Mouse (Mus musculus) heart, embryonic 11.5 days (tissue): Measurements from ENCODE around the gene Hmox1. TPM values are rescaled to one million over a fixed set of nuclear protein-coding genes. Genes with fewer than 3 reads are reported as not detected.

Experiments
- ATAC-seq: fragments of 200-750 bp; cut with Nextera tagmentation; replicated peaks from 2 replicates; pipeline ENCODE4 v1.8.0; 2017; ENCODE audit warnings: moderate library complexity; ENCODE audit not compliant: insufficient number of reproducible peaks, low FRiP score, low TSS enrichment
- H3K27ac ChIP-seq: fragments of 300-500 bp; sonication (generic); 2 replicates; pipeline ENCODE4 v1.5.1; 2014; ENCODE audit warnings: mild to moderate bottlenecking, low read depth, low read length
- H3K27me3 ChIP-seq: fragments of 300-500 bp; sonication (generic); 2 replicates; pipeline ENCODE4 v1.6.1; 2014; ENCODE audit warnings: mild to moderate bottlenecking, low read length, mixed read lengths; ENCODE audit not compliant: control insufficient read depth, insufficient read depth
- H3K36me3 ChIP-seq: fragments of 300-500 bp; sonication (generic); 2 replicates; pipeline ENCODE4 v1.6.1; 2014; ENCODE audit warnings: mild to moderate bottlenecking, low read length, moderate library complexity, mixed read lengths; ENCODE audit not compliant: control insufficient read depth, insufficient read depth
- H3K4me1 ChIP-seq: fragments of 300-500 bp; sonication (generic); 2 replicates; pipeline ENCODE4 v1.6.1; 2014; ENCODE audit warnings: low read length; ENCODE audit not compliant: control insufficient read depth, insufficient read depth
- H3K4me2 ChIP-seq: fragments of 300-500 bp; sonication (generic); 2 replicates; pipeline ENCODE4 v1.6.1; 2014; ENCODE audit warnings: mild to moderate bottlenecking, moderate library complexity
- H3K4me3 ChIP-seq: fragments of 300-500 bp; sonication (generic); 2 replicates; pipeline ENCODE4 v1.5.1; 2014; ENCODE audit warnings: low read depth, low read length
- H3K9ac ChIP-seq: fragments of 300-500 bp; sonication (generic); 2 replicates; pipeline ENCODE4 v1.6.1; 2014; ENCODE audit warnings: mild to moderate bottlenecking, low read depth, low read length, moderate library complexity
- H3K9me3 ChIP-seq: fragments of 300-500 bp; sonication (generic); replicated peaks from 2 replicates; pipeline ENCODE4 v1.6.1; 2016; ENCODE audit warnings: low read length; ENCODE audit not compliant: control insufficient read depth
- WGBS: fragments of 180-500 bp; shearing (Covaris S2); extraction: QIAGEN DNeasy Blood & Tissue Kit; methylation state at CpG from one replicate; pipeline ENCODE4 v1.1.7; 2014; ENCODE audit not compliant: insufficient replicate concordance; 5-methylcytosine and 5-hydroxymethylcytosine counted together
- polyA plus RNA-seq: library from polyadenylated mRNA; unstranded; fragments of >200 nt; fragmentation: Nextera tagmentation; extraction: Ambion mirVana; gene quantifications from 2 replicates; pipeline ENCODE4 v1.2.1, GENCODE M21; 2014

The Hmox1 gene
- polyA plus RNA-seq, 1 experiment from 2014 or later, result 9.5 TPM

GRCm38 (mm10) chr8:75082181-75082805, 11.1 kb upstream of the Hmox1 start:
- Histone ChIP-seq H3K27me3 (no peaks in the 10 kb centered on the region), H3K9me3 (no peaks in the 10 kb centered on the region), H3K4me1 (no peaks in the 10 kb centered on the region), H3K9ac (no peak overlapping the region), H3K4me3 (no peak overlapping the region), H3K27ac (no peak overlapping the region), H3K4me2 (no peak overlapping the region), H3K36me3 (no peaks in the 10 kb centered on the region)
- ATAC-seq, result no peak
- 70% methylated on average over 6 of the region's 6 CpGs for WGBS

DNA sequence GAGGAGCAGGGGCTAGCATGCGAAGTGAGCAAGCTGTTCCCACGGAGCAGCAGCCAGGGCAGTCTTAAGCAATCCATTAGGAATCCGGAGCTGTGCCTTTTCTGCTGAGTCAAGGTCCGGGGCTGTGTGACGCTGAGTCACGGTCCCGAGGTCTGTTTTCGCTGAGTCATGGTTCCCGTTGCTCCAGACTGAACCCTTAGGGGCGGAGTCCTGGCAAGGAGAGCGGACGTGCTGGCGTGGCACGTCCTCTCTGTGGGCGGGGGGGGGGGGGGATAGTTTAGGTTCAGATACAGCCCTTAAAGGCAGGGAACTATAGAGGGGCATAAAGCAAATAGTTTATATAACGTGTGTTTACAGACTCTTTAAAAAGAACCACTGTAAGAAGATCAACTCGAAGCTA, 9.6 kb upstream of the Hmox1 start:
- H3K4me3 ChIP-seq, result peak overlapping the region; percentile 35
- no peaks in the 10 kb centered on the region for H3K36me3 ChIP-seq
- no peak overlapping the region for H3K27ac ChIP-seq
- WGBS, result 4% methylated on average over 16 of the region's 17 CpGs
- H3K9ac ChIP-seq, result peak overlapping the region; percentile 48; the same call in 1 of the 2 replicates
- no peaks in the 10 kb centered on the region; the same call in 1 of the 2 replicates for H3K9me3 ChIP-seq
- peak overlapping the region; percentile 64 for H3K4me2 ChIP-seq
- peak; percentile 94 for ATAC-seq
- no peaks in the 10 kb centered on the region for H3K27me3 ChIP-seq
- H3K4me1 ChIP-seq, result peaks cover under 1% of the 10 kb centered on the region; the same call in 1 of the 2 replicates

GRCm38 (mm10) chr8:75084382-75085064, 8.9 kb upstream of the Hmox1 start:
- H3K4me1 ChIP-seq, result peaks cover 6% of the 10 kb centered on the region
- WGBS, result 61% methylated on average over 3 of the region's 3 CpGs
- ATAC-seq, result no peak
- H3K4me2 ChIP-seq, result peak overlapping the region; percentile 64; the same call in 1 of the 2 replicates
- H3K9me3 ChIP-seq, result no peaks in the 10 kb centered on the region; the same call in 1 of the 2 replicates
- no peaks in the 10 kb centered on the region for H3K27me3 ChIP-seq
- 0 out of 2 replicates have a peak overlapping the region, but pooled peaks have one; percentile 11 for H3K27ac ChIP-seq
- H3K9ac ChIP-seq, result no peak overlapping the region
- H3K36me3 ChIP-seq, result no peaks in the 10 kb centered on the region
- H3K4me3 ChIP-seq, result no peak overlapping the region

GRCm38 (mm10) chr8:75086002-75086401, 7.4 kb upstream of the Hmox1 start:
- Histone ChIP-seq H3K4me1 (peaks cover 11% of the 10 kb centered on the region), H3K4me2 (no peak overlapping the region), H3K36me3 (no peaks in the 10 kb centered on the region), H3K27ac (no peak overlapping the region), H3K27me3 (no peaks in the 10 kb centered on the region), H3K4me3 (no peak overlapping the region), H3K9ac (no peak overlapping the region), H3K9me3 (no peaks in the 10 kb centered on the region; the same call in 1 of the 2 replicates)
- WGBS, result 77% methylated on average over 2 of the region's 2 CpGs
- no peak for ATAC-seq

- Histone ChIP-seq H3K9me3 (no peaks in the 10 kb centered on the region; the same call in 1 of the 2 replicates), H3K4me3 (no peak overlapping the region), H3K9ac (no peak overlapping the region), H3K36me3 (no peaks in the 10 kb centered on the region), H3K4me2 (no peak overlapping the region), H3K4me1 (peaks cover 11% of the 10 kb centered on the region), H3K27ac (no peak overlapping the region), H3K27me3 (no peaks in the 10 kb centered on the region)
- ATAC-seq, result no peak
These were observed 6.3 kb upstream of the Hmox1 start for GRCm38 (mm10) chr8:75087127-75087526.

- peak overlapping the region; percentile 75 for H3K27ac ChIP-seq
- peak overlapping the region; percentile 12; the same call in 1 of the 2 replicates for H3K4me3 ChIP-seq
- WGBS, result 19% methylated on average over 6 of the region's 6 CpGs
These were observed 4.2 kb upstream of the Hmox1 start for GRCm38 (mm10) chr8:75088989-75089881.

DNA sequence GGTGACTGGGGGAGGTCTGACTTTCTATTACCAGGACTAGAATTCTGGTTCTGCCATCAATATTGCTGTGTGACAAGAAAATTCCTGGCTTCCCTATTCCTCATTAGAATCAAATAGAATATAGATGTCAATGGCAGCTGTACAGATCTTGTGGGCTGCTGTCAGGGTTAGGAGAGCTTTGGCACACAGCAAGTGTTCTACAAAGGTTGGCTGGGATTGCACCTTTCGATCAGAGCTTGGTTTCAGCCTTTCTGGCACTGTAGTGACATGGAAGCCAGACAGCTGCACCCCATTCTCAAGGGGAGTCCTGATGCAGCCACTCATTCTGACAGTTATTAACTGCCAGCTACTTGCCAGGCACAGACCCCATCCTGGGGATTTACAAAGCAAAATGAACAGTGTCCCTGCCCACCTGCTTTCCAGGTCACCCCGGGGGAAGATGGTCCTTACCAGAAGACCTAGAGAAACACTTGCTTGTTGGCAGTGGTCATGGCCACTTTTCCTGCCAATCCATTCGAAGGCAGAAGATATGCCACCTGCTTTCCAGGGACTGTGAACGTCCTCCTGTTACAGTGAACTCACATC, 2.5 kb upstream of the Hmox1 start:
- Histone ChIP-seq H3K36me3 (no peaks in the 10 kb centered on the region), H3K4me1 (peaks cover 11% of the 10 kb centered on the region), H3K4me2 (no peak overlapping the region), H3K4me3 (no peak overlapping the region), H3K9ac (no peak overlapping the region), H3K9me3 (no peaks in the 10 kb centered on the region; the same call in 1 of the 2 replicates), H3K27ac (no peak overlapping the region), H3K27me3 (no peaks in the 10 kb centered on the region)
- no peak for ATAC-seq
- 76% methylated on average over 4 of the region's 4 CpGs for WGBS

More at GRCm38 (mm10) chr8:75088989-75089881, 4.2 kb upstream of the Hmox1 start:
- H3K9ac ChIP-seq, result peak overlapping the region; percentile 61
- no peaks in the 10 kb centered on the region for H3K27me3 ChIP-seq
- no peaks in the 10 kb centered on the region for H3K36me3 ChIP-seq
- H3K4me1 ChIP-seq, result peaks cover 11% of the 10 kb centered on the region
- H3K4me2 ChIP-seq, result peak overlapping the region; percentile 54
- ATAC-seq, result peak; percentile 64
- H3K9me3 ChIP-seq, result no peaks in the 10 kb centered on the region; the same call in 1 of the 2 replicates

DNA sequence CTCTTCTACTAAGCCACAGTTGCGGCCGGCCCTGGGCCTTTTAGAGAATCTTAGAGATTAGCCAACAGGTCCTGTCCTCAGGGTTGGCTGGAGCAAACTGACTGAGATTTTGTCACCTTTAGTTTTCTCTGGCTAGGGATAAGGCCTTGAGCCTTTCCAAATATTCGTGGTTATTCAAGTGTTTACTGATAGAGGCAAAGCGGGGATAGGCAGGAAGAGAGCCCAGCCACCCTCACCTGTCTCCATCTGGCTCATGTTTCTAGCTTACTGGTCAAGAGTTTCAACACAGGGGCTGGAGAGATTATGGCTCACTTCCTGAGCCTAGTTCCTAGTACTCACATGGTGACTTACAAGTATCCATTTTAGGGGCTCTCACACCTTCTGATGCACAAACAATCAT, 9.5 kb downstream of the Hmox1 start:
- peaks cover 8% of the 10 kb centered on the region; the same call in 1 of the 2 replicates for H3K4me1 ChIP-seq
- peaks cover 5% of the 10 kb centered on the region for H3K36me3 ChIP-seq
- no peak overlapping the region for H3K27ac ChIP-seq
- H3K27me3 ChIP-seq, result no peaks in the 10 kb centered on the region
- H3K4me3 ChIP-seq, result no peak overlapping the region
- no peaks in the 10 kb centered on the region for H3K9me3 ChIP-seq
- WGBS, result 70% methylated on average over 4 of the region's 4 CpGs
- no peak for ATAC-seq
- no peak overlapping the region for H3K9ac ChIP-seq
- H3K4me2 ChIP-seq, result no peak overlapping the region
